Mouse (Mus musculus) cerebellum, adult 2 months (tissue): ENCODE measurements at regions not wholly inside any gene's neighbourhood (a gene's known extent, or its start where the extent isn't known, plus 50 kb on each side); places are given as distances from the start of the nearest gene placed in this dataset.

Source experiments
- CTCF ChIP-seq: fragments of 200-500 bp; IDR thresholded peaks from 2 replicates; pipeline ENCODE4 v1.5.1; 2011; ENCODE audit warnings: low read depth, mild to moderate bottlenecking, control low read depth, low read length, moderate library complexity, borderline replicate concordance; ENCODE audit not compliant: insufficient read depth
- POLR2A ChIP-seq: fragments of 200-500 bp; IDR thresholded peaks from 2 replicates; pipeline ENCODE4 v1.6.1; 2011; ENCODE audit warnings: low read length, control low read depth, borderline replicate concordance; ENCODE audit not compliant: insufficient read depth

- TF ChIP-seq CTCF (no peak), POLR2A (no peak)
Measured at GRCm38 (mm10) chr17:15640776-15641175, 64.0 kb upstream of the Chd1 start.
